Mouse (Mus musculus) left cerebral cortex, adult 2 months (tissue): ENCODE measurements around the gene Slc22a14. TPM values are rescaled to one million over a fixed set of nuclear protein-coding genes. Genes with fewer than 3 reads are reported as not detected.
A peak's percentile ranks its signal among the peaks of the same experiment; 100 is the strongest.
"Not testable (repeated sequence)": the region's sequence is repeated elsewhere in the genome, so short reads cannot be mapped to it uniquely, and the experiment has no call there.

Source experiments
- DNase-seq, 2 experiments: peaks; one replicate each; pipeline ENCODE4 v3.0.0; 2021 to 2022; ENCODE audit warnings: low spot score in 2 of 2, mixed read lengths in 1 of 2; ENCODE audit errors: extremely low spot score in 1 of 2
- H3K27ac ChIP-seq: fragments of 200-600 bp; 2 replicates; pipeline ENCODE4 v1.8.1; 2022
- H3K4me3 ChIP-seq: fragments of 200-600 bp; 2 replicates; pipeline ENCODE4 v1.8.1; 2022
- CTCF ChIP-seq: fragments of 200-600 bp; IDR thresholded peaks from 2 replicates; pipeline ENCODE4 v1.8.1; 2022; ENCODE audit warnings: antibody characterized with exemption, mild to moderate bottlenecking, moderate library complexity
- intact Hi-C: fragments of 180-260 bp; cut with DNase I; formaldehyde crosslinking; loops from one replicate; pipeline ENCODE4 v1.15.1; 2025
- total RNA-seq, 2 experiments: library from RNA; stranded (reverse); gene quantifications; 2 replicates each; pipeline ENCODE4 v1.2.3; 2021

The Slc22a14 gene
- total RNA-seq, 2 experiments from 2014 or later: not detected

DNA sequence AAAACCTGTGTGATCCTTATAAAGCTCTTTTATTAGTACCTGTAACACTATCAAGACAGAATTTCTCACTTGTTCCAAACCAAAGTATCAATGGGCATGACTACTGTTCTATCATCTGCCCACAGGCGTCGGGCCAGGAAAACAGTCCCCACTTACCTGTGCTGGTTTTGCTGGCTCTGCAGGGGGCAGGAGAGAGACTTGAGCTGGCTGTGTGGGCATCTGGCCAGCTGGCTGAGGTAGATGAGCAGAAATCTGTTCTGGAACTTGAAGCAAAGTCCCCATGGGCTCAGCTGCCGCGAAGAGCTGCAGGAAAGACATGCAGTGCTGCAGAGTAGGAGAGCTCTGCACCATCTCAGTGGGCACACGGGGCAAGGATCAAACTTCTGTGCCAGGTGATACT lies 118.5 kb downstream of the Slc22a14 start:
- TF ChIP-seq CTCF: no peak; the same call in 1 of the 2 replicates
- Histone ChIP-seq H3K27ac (no peak overlapping the region), H3K4me3 (no peak overlapping the region)
- no peak for DNase-seq
- intact Hi-C loops: no loop called here

GRCm38 (mm10) chr9:119243981-119244380 lies 121.4 kb downstream of the Slc22a14 start:
- H3K4me3 ChIP-seq: no peak overlapping the region
- DNase-seq: no peak
- intact Hi-C loops: no loop called here

GRCm38 (mm10) chr9:119241169-119241865 lies 124.0 kb downstream of the Slc22a14 start:
- Histone ChIP-seq H3K27ac (no peak overlapping the region), H3K4me3 (no peak overlapping the region)
- intact Hi-C loops: no loop called here
- DNase-seq: no peak
- TF ChIP-seq CTCF: no peak

More at GRCm38 (mm10) chr9:119243981-119244380, 121.4 kb downstream of the Slc22a14 start:
- TF ChIP-seq CTCF: no peak
- no peak overlapping the region for H3K27ac ChIP-seq

GRCm38 (mm10) chr9:119240286-119240997 lies 124.9 kb downstream of the Slc22a14 start:
- TF ChIP-seq CTCF: no peak
- peak in 1 of 2 experiments; percentile 16 for DNase-seq
- Histone ChIP-seq H3K4me3 (no peak overlapping the region), H3K27ac (no peak overlapping the region)
- intact Hi-C loops: no loop called here

DNA sequence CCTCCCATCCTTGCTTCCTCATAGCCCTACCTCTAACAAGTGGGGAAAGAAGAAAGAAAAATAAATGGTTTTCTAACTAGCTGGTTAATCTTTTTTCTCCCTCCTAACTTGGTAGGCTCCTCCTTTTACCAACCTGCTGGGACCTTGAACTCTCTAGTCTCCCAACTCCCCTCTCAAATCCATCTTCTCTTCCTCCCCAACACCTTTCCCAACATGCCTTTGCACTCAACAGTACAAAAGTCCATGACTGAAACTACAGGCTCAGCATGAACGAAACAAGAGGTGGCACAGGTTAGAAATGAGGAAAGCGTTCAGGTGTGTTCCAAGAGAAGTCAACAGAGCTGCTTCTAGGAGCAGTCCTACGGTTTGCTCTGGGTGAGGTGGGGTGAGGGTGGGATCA lies 126.1 kb downstream of the Slc22a14 start:
- no peak overlapping the region for H3K27ac ChIP-seq
- H3K4me3 ChIP-seq: no peak overlapping the region
- TF ChIP-seq CTCF: no peak
- intact Hi-C loops: no loop called here
- no peak for DNase-seq

DNA sequence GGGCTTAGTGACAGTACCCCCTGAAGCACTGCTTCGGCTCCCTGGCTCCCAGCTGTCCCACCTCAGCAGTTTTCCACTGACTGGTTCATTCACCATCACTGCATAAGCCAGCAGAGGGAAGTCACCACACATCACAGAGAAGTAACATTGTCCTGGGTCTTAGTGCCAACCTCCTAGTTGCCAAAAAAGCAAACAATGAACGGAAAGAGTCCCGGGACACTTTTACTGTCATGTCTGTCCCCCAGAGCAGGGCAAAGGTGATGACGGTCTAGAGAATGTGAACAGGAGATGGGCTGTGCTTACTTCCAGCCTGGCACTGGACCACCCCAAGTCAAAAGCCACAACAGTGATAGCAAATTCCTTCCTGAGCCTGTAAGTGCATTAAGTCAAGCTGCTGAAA lies 126.6 kb downstream of the Slc22a14 start:
- intact Hi-C loops: no loop called here
- H3K4me3 ChIP-seq: no peak overlapping the region
- TF ChIP-seq CTCF: no peak

GRCm38 (mm10) chr9:119231552-119231951 lies 133.8 kb downstream of the Slc22a14 start:
- Histone ChIP-seq H3K4me3 (no peak overlapping the region), H3K27ac (no peak overlapping the region)
- no peak for DNase-seq
- intact Hi-C loops: no loop called here
- TF ChIP-seq CTCF: no peak

More for the DNA sequence above, 126.6 kb downstream of the Slc22a14 start:
- H3K27ac ChIP-seq: no peak overlapping the region
- no peak for DNase-seq

DNA sequence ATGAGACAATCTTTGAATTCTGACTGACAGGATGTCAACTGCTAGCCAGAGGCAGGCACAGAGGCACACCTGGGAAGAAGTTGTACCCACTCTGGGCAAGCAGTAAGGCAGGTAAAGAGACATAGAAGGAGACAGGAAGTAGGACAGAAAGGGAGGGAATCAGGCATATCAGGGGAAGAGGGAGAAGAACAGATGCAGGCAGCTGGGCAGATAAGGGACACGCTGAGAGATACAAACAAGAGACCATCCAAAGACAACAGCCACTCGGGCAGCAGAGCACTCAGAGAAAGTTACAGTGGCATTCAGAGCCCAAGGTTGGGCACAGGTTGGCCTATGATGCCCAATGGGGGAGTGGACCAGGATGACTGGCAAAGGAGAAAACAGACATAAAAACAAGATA lies 134.5 kb downstream of the Slc22a14 start:
- no peak overlapping the region for H3K27ac ChIP-seq
- intact Hi-C loops: no loop called here
- no peak overlapping the region for H3K4me3 ChIP-seq
- TF ChIP-seq CTCF: no peak
- no peak for DNase-seq

GRCm38 (mm10) chr9:119220249-119220648 lies 145.1 kb downstream of the Slc22a14 start:
- TF ChIP-seq CTCF: no peak
- no peak overlapping the region for H3K4me3 ChIP-seq
- intact Hi-C loops: no loop called here
- H3K27ac ChIP-seq: no peak overlapping the region
- DNase-seq: no peak

- DNase-seq: no peak
- no peak overlapping the region for H3K27ac ChIP-seq
- no peak for TF ChIP-seq CTCF
- intact Hi-C loops: no loop called here
- H3K4me3 ChIP-seq: no peak overlapping the region
These were observed 145.7 kb downstream of the Slc22a14 start for GRCm38 (mm10) chr9:119219667-119220066.

GRCm38 (mm10) chr9:119215341-119215740 lies 150.0 kb downstream of the Slc22a14 start:
- H3K4me3 ChIP-seq, intact Hi-C loops, H3K27ac ChIP-seq, DNase-seq: not testable (repeated sequence)

DNA sequence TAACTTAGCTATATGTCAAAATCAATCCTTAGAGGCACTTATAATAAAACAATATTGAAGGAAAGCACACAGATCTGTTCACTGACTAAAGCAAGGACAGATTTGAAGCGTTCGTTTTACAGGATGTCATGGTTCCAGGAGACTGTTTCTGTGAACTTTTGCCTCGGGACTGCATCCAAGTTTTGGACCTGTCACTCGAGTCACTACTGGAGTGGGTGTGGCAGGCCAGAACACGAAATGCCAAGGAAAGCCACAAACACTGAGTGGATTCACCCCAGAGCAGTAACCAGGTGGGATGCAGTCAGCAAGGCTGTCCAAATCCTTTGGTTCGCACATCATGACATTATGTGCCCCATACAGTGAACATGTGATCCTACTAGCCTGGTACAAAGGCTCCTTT lies 150.8 kb downstream of the Slc22a14 start:
- no peak for TF ChIP-seq CTCF
- no peak overlapping the region for H3K4me3 ChIP-seq
- DNase-seq: no peak
- no peak overlapping the region for H3K27ac ChIP-seq
- intact Hi-C loops: no loop called here

DNA sequence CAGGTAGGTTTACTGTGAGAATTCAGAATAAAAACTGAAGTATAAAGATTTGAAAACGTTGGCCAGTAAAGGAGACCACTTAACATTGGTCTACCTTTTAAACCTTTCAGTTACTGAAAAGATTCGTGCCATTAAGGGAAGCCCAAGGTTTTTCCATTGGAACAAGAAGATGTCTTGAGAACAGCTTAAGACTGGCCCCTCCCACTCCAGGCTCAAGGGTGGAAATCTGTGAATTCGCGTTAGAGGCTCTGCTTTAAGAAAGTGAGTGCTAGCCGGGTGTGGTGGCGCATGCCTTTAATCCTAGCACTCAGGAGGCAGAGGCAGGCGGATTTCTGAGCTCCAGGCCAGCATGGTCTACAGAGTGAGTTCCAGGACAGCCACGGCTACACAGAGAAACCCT lies 152.4 kb downstream of the Slc22a14 start:
- no peak for DNase-seq
- no peak for TF ChIP-seq CTCF
- Histone ChIP-seq H3K27ac (no peak overlapping the region), H3K4me3 (no peak overlapping the region)
- intact Hi-C loops: no loop called here
